Mouse (Mus musculus) 416B (cell line): ENCODE data around the gene Golga3.

Source experiments
- DNase-seq: peaks from one replicate; pipeline ENCODE4 v3.0.0; 2011; ENCODE audit warnings: low read depth

Gene Golga3

DNA sequence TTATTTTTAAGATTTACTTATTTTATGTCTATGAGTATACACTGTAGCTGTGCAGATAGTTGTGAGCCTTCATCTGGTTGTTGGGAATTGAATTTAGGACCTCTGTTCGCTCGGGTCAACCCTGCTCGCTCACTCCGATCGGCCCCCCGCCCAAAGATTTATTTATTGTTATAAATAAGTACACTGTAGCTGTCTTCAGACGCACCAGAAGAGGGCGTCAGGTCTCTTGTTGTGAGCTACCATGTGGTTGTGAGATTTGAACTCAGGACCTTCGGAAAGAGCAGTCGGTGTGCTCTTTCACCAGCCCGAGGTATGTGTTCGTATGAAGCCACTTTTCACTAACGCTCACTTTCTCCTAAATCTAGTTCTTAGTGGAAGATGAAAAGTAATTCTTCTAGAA lies 55.1 kb downstream of the Golga3 start:
- DNase-seq, result peak; percentile 76

DNA sequence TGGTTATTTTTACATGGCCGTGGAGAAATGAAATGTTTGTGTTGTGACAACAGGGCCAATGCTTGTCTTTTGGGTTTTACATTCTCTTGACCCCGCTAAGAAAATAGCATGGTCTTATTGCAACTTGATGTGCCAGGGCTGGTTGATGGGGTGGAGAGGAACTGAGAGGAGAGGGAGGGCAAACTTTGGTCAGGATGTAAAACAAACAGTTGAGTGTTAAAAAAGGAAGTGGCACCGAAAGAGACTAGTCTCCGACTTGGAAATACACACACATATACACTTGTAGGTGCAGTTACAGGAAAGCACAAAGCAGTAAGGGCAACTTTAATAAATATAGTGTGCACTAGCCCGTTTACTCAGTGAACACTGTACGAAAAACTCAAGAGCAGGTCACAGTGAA lies 55.8 kb downstream of the Golga3 start:
- peak; percentile 56 for DNase-seq

DNA sequence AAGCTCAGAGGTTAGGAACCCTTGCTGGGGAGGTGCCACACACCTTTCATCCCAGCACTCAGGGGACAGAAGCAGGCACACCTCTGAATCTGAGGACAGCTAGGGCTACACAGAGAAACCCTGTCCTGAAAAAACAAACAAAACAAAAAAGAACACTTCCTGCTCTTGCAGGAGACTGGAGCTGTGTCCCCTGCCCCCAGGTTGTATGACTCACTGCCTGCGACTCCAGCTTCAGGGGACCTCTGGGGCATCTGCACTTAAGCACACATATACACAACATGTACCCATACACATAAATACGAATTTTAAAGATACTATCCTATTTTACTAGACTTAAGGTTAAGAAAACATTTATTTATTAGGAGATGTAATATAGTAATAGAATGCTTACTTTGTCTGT lies 67.6 kb downstream of the Golga3 start:
- peak; percentile 51 for DNase-seq

DNA sequence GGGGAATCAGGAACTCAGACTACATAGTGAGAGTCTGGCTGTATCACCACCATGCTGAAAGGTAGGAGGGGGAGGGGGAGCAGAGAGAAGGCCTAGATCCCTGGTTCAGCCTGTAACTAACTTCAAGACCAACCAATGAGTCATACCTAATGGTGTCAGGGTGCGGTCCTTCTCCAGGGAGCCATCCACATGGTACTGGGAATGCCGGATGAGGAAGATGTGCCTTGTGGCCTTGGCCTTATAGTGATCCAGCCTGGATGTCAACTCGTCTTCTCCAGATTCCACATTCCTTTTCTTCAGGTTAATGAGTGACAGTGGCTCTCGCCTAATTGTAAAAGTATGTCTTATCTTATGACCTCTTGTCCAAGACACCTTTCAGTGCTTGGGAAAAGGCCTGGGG lies 90.4 kb downstream of the Golga3 start:
- DNase-seq, result no peak

DNA sequence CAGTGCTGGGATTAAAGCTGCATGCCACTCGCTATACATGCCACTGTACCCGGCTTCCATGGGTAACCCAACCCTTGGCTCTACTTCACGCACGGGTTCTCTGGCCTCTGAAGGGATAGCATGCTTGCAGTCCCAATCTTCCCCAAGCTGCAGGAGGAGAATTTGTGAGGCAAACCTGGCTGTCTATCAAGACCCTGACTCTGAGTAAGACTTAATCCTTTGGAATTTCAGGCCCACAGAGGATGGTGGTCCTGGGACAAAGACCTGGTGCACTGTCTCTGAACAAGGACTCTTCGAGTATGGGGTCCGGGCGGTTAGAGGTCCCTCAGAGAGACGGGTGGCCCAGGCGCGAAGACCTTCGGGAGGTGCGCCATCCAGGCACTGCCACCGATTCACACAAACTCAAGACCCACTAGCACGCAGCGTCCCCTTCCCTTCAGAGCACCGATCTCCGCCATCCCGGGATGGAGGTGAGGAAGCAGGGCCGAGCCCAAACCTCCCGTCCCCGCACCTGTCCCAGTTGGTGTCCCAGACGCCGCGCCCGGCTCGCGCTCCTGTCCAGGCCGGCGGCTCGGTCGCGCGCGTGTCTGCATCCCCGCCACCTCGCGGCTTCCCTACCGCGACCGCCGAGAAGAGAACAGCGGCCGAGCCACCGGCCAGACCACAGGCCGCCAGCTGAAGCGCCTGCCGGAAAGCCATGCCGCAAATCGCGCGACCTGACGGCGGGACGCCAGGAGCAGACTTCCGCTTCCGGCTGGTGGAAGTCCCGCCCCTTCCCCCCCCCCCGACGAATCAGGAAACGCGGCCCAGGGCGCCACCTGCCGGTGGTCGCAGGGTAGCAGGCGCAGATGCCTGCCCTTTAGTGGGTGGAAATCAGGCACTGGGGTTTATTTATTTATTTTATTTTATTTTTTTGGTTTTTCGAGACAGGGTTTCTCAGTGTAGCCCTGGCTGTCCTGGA lies 92.9 kb downstream of the Golga3 start, which contains the start of gene Pgam5:
Gene Pgam5 (minus strand): TSS at position 773 of the 961 bp plus-strand sequence.
- peak; percentile 94 for DNase-seq

DNA sequence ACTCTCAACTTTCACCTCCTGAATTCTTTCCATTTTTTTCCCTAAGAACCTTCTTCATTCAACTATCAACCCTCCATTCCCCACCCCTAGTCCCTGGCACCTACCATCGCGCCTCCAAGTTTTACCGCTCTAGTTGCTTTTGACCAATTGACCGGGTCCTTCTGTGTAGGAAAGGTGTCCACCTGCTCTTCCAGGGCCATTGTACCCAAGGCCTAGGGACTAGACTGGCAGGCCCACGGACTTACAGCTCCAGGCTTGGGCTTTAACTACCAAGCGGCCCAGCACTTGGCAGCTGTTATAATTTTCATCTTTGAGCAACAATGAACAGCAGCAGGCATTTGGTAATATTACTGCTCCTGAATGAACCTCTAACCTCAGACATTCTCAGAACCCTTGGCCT lies 93.7 kb downstream of the Golga3 start:
- no peak for DNase-seq

DNA sequence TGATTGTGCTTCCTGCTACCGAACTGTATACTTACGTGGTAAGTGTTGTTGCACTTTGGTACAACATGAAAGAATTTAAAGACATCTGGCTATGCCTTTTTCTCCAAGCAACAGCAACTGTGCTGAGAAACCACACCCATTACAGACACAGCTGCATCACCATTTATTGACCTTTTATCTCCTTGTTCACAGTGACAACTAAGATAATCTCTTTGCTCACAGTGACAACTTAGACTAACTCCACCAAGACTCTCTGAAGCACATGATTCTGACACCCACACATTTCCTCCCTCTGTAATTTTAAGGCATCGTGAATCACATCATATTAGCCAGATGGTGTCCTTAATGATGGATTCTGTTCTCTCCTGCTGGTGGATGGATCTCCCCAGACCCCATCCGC lies 97.6 kb downstream of the Golga3 start:
- DNase-seq, result no peak

DNA sequence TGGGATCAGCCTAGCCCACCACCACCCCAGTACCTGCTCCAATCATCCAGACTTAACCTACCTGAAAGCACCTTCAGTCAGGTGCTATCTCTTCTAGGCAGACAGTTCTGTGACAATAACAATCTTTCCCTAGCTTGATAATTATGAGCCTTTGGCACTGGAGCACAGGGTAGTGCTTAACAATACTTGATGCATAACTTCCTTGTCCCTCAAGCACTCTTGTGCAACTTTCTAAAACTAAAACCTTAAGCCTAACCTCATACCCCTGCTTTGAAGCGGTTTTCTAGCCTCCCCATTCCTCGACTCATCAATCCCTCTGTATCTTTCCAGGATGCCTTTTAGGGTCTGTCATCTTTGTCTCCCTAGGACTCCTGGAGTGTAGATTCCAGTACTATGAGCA lies 98.3 kb downstream of the Golga3 start:
- DNase-seq, result no peak
